Mouse (Mus musculus) olfactory bulb, adult 2 months (tissue): ENCODE results near the gene Mob2. TPM values are rescaled to one million over a fixed set of nuclear protein-coding genes. Genes with fewer than 3 reads are reported as not detected.

Source experiments
- H3K27ac ChIP-seq: fragments of 200-500 bp; 2 replicates; pipeline ENCODE4 v1.5.1; 2012; ENCODE audit warnings: low read depth, low read length; ENCODE audit not compliant: insufficient read depth
- H3K4me1 ChIP-seq: fragments of 200-500 bp; 2 replicates; pipeline ENCODE4 v1.6.1; 2012; ENCODE audit warnings: low read length; ENCODE audit not compliant: control insufficient read depth, insufficient read depth
- H3K4me3 ChIP-seq: fragments of 200-500 bp; 2 replicates; pipeline ENCODE4 v1.5.1; 2012; ENCODE audit warnings: mild to moderate bottlenecking, low read depth, low read length, moderate library complexity; ENCODE audit not compliant: insufficient read depth
- CTCF ChIP-seq: fragments of 200-500 bp; IDR thresholded peaks from 2 replicates; pipeline ENCODE4 v1.5.1; 2012; ENCODE audit warnings: low read depth, mild to moderate bottlenecking, low read length, moderate library complexity; ENCODE audit not compliant: insufficient read depth
- POLR2A ChIP-seq: fragments of 200-500 bp; IDR thresholded peaks from 2 replicates; pipeline ENCODE4 v1.6.1; 2012; ENCODE audit warnings: mild to moderate bottlenecking, low read depth, low read length, moderate library complexity; ENCODE audit not compliant: insufficient read depth
- WGBS: fragments of 180-500 bp; shearing (Covaris S2); methylation state at CpG from one replicate; pipeline ENCODE4 v1.1.7; 2018; 5-methylcytosine and 5-hydroxymethylcytosine counted together
- polyA plus RNA-seq: library from polyadenylated mRNA; stranded (reverse); fragments of >200 nt; gene quantifications from 2 replicates; pipeline ENCODE4 v1.2.4, GENCODE M21; 2012; ENCODE audit warnings: low replicate concordance; ENCODE audit not compliant: missing spikeins, insufficient read depth, insufficient read length

The Mob2 gene
- polyA plus RNA-seq: not detected in 2 replicates

GRCm38 (mm10) chr7:142060931-142061565 lies at the start of gene Mob2:
Mob2 (minus strand) TSS chr7:142061065.
- Histone ChIP-seq H3K27ac (no peak within 1 kb of the TSS), H3K4me3 (peak within 1 kb of the TSS; percentile 67), H3K4me1 (peaks cover 9% of the 10 kb centered on the region)
- under 1% methylated on average over 48 of the region's 49 CpGs for WGBS
- TF ChIP-seq POLR2A (peak; percentile 86), CTCF (no peak)

DNA sequence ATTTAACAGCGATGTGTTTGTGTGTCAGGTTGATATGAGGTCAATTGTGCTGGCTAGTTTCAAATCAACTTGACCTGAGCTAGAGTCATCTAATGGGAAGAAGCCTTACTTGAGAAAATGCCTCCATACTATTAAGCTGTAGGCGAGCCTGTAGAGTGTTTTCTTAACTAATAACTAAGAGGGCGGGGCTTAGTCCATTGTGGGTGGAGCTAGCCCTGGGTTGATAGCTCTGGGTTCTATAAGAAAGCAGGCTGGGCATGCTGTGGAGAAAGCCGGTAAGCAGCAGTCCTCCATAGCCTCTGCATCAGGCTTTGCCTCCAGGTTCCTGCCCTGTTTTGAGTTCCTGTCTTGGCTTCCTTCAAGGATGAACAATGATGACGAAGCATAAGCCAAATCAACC lies 43.9 kb upstream of the Mob2 start:
- no peak overlapping the region for H3K27ac ChIP-seq
- 62% methylated on average over 5 of the region's 5 CpGs for WGBS
- no peaks in the 10 kb centered on the region for H3K4me1 ChIP-seq
- TF ChIP-seq CTCF: no peak
- no peak overlapping the region for H3K4me3 ChIP-seq

DNA sequence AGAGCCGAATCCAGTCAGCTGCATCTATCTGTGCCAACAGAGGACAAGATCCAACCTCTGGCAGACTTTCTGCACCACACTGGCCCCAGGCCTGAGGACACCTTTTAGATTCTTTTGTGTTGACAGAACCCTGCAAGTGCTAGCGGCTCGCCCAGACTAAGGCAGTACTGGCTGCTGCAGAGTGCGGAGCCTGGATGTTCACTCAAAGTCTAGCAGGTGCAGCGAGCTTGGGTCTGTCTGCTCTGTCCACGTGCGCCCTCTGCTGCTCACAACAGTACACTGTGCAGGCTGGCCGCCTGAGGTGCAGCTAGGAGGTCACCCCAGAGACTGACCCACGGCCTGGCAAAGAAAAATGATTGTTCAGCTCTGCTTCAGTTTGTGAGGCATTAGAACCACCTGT lies 36.9 kb upstream of the Mob2 start:
- Histone ChIP-seq H3K27ac (no peak overlapping the region), H3K4me1 (peaks cover 13% of the 10 kb centered on the region), H3K4me3 (no peak overlapping the region)
- 3% methylated on average over 9 of the region's 9 CpGs for WGBS
- TF ChIP-seq CTCF (peak; percentile 92), POLR2A (no peak)

DNA sequence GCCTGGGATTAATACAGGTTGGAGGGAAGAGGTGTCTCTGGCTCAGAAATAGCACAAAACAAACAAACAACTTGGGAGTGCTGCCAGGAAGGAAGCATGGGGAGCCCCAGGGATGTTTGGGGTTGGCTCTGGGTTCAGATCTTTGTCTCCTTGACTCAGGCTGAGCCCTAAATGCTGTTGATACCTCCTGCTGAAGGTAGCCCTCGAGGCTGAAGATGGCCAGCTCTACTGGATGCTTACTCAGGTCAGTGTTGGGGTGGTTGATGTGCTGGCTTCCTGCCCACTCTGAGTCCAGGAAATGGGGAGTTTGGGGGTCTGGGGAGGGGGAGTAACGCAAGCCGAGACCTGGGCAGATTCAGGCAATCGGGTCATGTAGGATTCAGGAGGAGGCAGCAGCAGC lies 35.8 kb upstream of the Mob2 start:
- Histone ChIP-seq H3K27ac (no peak overlapping the region), H3K4me1 (peaks cover 21% of the 10 kb centered on the region), H3K4me3 (no peak overlapping the region)
- WGBS: 79% methylated on average over 4 of the region's 4 CpGs
- TF ChIP-seq POLR2A (no peak), CTCF (no peak)

- WGBS: 4% methylated on average over 63 of the region's 63 CpGs
- Histone ChIP-seq H3K4me3 (peak within 1 kb of the TSS; percentile 98), H3K27ac (peak within 1 kb of the TSS; percentile 99), H3K4me1 (peaks cover 33% of the 10 kb centered on the region)
- TF ChIP-seq CTCF: no peak
- TF ChIP-seq POLR2A: peak; percentile 54
Measured at GRCm38 (mm10) chr7:142095183-142095931, 34.5 kb upstream of the Mob2 start, which contains the start of gene Dusp8. Dusp8 (minus strand) TSS chr7:142095843.

GRCm38 (mm10) chr7:142094301-142095143 lies 33.7 kb upstream of the Mob2 start:
- TF ChIP-seq POLR2A (no peak; the same call in 1 of the 2 replicates), CTCF (no peak)
- 2% methylated on average over 89 of the region's 89 CpGs for WGBS
- H3K4me1 ChIP-seq: peaks cover 40% of the 10 kb centered on the region

DNA sequence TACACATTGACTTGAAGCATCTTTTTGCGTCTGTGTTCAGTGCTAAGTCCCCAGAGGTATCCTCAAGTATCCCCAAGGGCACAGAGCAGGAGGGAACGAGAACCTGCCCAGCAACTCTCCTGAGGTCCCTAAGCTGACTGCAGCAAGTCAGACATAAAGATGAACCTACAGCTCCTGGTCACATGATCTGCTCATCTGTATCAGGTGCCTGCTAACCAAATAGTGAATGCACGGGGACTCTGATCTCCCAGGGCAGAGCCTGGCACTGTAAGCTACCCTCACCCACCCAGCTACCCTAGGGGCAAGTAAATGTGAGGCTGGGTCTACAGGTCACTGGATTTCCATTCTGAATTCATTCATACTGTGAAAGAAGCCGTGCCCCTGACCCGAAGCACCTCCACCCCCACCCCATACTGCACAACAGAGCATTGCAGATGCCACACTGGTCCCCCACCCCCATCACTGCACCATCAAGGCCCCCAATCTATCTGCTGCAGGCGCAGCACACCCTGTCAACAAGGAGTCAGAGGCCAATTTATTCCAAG lies 32.9 kb upstream of the Mob2 start:
- peaks cover 48% of the 10 kb centered on the region for H3K4me1 ChIP-seq

More at GRCm38 (mm10) chr7:142094301-142095143, 33.7 kb upstream of the Mob2 start:
- Histone ChIP-seq H3K27ac (peak overlapping the region; percentile 99), H3K4me3 (peak overlapping the region; percentile 98)

GRCm38 (mm10) chr7:142092991-142093390 lies 32.1 kb upstream of the Mob2 start:
- no peak for TF ChIP-seq POLR2A
- 22% methylated on average over 1 of the region's 1 CpGs for WGBS
- Histone ChIP-seq H3K4me1 (peaks cover 54% of the 10 kb centered on the region), H3K27ac (no peak overlapping the region), H3K4me3 (peak overlapping the region; percentile 98)

More for the DNA sequence above, 32.9 kb upstream of the Mob2 start:
- TF ChIP-seq POLR2A (no peak), CTCF (no peak)
- Histone ChIP-seq H3K27ac (peak overlapping the region; percentile 99), H3K4me3 (peak overlapping the region; percentile 98)
- 16% methylated on average over 6 of the region's 6 CpGs for WGBS
